Mouse (Mus musculus): ENCODE data around the gene Syn3.

Gene Syn3

GRCm38 (mm10) chr10:86303495-86303876 lies 195.2 kb downstream of the Syn3 start:
- DNase-seq, result peak in 1 of 2 experiments; percentile 42

GRCm38 (mm10) chr10:86302761-86303494 lies 195.8 kb downstream of the Syn3 start:
- peak; percentile 85 to 87 for DNase-seq

- no peak for DNase-seq
Measured at GRCm38 (mm10) chr10:86302318-86302648, 196.4 kb downstream of the Syn3 start.

- no peak for DNase-seq
Measured at GRCm38 (mm10) chr10:86301593-86302317, 196.9 kb downstream of the Syn3 start.

GRCm38 (mm10) chr10:86301117-86301490 lies 197.6 kb downstream of the Syn3 start:
- DNase-seq, result no peak

- DNase-seq, result peak; percentile 62 to 65
Measured at GRCm38 (mm10) chr10:86300293-86301116, 198.2 kb downstream of the Syn3 start, which contains the start of gene Timp3. TSS of gene Timp3 (plus strand) at chr10:86300372.

- DNase-seq, result no peak
Measured at GRCm38 (mm10) chr10:86299795-86300194, 198.9 kb downstream of the Syn3 start.

GRCm38 (mm10) chr10:86298326-86298725 lies 200.4 kb downstream of the Syn3 start:
- no peak for DNase-seq

- DNase-seq, result no peak
Measured at GRCm38 (mm10) chr10:86297307-86297706, 201.4 kb downstream of the Syn3 start.

GRCm38 (mm10) chr10:86296111-86296510 lies 202.6 kb downstream of the Syn3 start:
- peak; percentile 86 for DNase-seq

GRCm38 (mm10) chr10:86295454-86296098 lies 203.1 kb downstream of the Syn3 start:
- no peak for DNase-seq

- no peak for DNase-seq
Measured at GRCm38 (mm10) chr10:86294599-86295365, 203.9 kb downstream of the Syn3 start.

- no peak for DNase-seq
Measured at GRCm38 (mm10) chr10:86293880-86294279, 204.8 kb downstream of the Syn3 start.

- DNase-seq, result no peak
Measured at GRCm38 (mm10) chr10:86290109-86290771, 208.5 kb downstream of the Syn3 start.

- DNase-seq, result no peak
Measured at GRCm38 (mm10) chr10:86286508-86286907, 212.2 kb downstream of the Syn3 start.

- DNase-seq, result no peak
Measured at GRCm38 (mm10) chr10:86281238-86281637, 217.5 kb downstream of the Syn3 start.

- DNase-seq, result no peak
Measured at GRCm38 (mm10) chr10:86279579-86280168, 219.0 kb downstream of the Syn3 start.

GRCm38 (mm10) chr10:86278481-86278880 lies 220.2 kb downstream of the Syn3 start:
- DNase-seq, result no peak

- DNase-seq, result no peak
Measured at GRCm38 (mm10) chr10:86277327-86277726, 221.4 kb downstream of the Syn3 start.

GRCm38 (mm10) chr10:86275585-86275984 lies 223.1 kb downstream of the Syn3 start:
- no peak for DNase-seq

Data from cerebellum, postnatal 14 days (tissue).